Mouse (Mus musculus): ENCODE measurements around the gene Cyld.
"Not testable (repeated sequence)": the region's sequence is repeated elsewhere in the genome, so short reads cannot be mapped to it uniquely, and the experiment has no call there.

Gene Cyld

GRCm38 (mm10) chr8:88781283-88781682 lies 84.5 kb downstream of the Cyld start:
- in situ Hi-C loops (cut with MboI; ENCODE audit: low sequenced_read_pairs): no loop called here

DNA sequence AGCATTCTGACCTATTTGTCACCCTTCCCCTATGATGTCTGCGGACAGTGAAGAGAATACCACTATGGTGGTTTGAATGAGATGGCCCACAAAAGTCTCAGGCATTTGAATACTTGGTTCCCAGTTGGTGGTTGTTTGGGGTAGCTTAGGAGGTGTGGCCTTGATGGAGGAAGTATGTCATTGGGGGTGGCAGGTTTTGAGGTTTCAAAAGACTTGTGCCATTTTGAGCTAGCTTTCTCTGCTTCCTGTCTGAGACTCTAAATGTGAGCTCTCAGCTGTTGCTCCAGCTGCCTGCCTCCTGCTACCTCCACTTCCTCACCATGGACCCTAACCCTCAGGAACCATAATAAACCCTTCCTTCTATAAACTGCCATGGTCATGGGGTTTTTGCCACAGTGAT lies 86.9 kb downstream of the Cyld start:
- in situ Hi-C loops (cut with MboI; ENCODE audit: low sequenced_read_pairs): no loop called here

DNA sequence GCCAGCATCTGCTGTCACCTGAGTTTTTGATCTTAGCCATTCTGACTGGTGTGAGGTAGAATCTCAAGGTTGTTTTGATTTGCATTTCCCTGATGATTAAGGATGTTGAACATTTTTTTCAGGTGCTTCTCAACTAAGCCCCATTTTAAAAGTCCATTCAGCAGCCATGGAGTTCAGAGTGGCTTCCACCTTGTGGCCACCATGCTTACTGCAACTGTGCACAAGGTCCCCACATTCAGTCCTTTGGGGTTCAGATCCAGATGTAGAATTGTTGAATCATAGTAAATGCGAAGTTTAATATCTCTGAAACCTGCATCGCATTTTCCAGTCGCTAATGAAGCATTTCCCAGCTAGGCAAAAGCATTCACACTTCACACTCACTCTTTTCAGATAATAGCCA lies 91.5 kb downstream of the Cyld start:
- in situ Hi-C loops (cut with MboI; ENCODE audit: low sequenced_read_pairs): not testable (repeated sequence)

DNA sequence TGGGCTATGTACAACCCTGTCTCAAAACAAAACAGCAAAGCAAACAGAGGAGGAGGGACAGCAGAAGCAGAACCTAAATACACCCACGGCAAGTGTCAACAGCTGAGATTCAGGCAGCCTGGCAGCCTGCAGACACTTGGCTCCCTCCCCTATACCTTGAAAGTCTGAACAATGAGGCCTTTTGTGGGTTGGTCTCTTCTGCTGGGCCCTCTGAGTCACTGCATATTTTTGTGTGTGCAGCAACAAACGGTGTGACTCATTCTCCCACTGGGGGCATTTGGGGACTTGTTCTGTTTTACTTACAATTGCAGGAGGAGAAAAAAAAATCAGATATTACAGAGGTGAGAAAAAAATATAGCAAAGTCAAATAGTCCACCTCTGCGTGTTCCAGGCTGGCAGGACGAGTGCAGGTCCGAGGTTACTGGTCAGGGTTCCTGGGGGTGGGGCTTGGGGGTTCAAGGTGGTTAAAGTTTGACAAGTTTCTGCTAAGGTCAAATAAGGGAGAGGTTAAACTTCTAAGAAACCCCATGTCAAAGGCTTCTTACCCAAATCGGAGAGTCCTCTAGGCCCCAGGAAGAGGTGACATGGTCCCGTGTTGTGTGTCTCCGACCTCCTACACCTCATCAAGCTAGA lies 96.0 kb downstream of the Cyld start:
- in situ Hi-C loops (cut with MboI; ENCODE audit: low sequenced_read_pairs): no loop called here

DNA sequence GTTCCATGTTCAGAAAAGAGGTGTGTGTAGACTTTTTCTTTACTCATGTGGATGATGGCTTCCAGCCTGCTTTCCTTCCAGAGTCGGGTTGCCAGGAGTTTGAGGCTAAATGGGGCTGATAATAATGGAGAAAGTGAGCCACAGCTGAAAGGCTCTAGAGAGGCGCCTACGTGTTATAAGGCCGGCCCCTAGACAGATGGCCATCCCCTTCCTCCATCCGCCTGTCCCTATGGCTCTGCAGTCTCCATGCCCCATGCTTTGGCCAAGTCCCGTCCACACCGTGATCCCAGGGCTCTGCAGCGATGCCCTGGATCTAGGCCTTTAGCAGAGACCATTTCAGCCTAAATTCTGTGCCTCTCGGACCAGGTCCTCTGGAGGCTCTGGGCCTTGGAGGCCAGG lies 96.5 kb downstream of the Cyld start:
- in situ Hi-C loops (cut with MboI; ENCODE audit: low sequenced_read_pairs): no loop called here

GRCm38 (mm10) chr8:88793746-88794614 lies 97.2 kb downstream of the Cyld start:
- in situ Hi-C loops (cut with MboI; ENCODE audit: low sequenced_read_pairs): no loop called here

- in situ Hi-C loops (cut with MboI; ENCODE audit: low sequenced_read_pairs): no loop called here
Measured at GRCm38 (mm10) chr8:88794615-88794907, 97.7 kb downstream of the Cyld start.

- in situ Hi-C loops (cut with MboI; ENCODE audit: low sequenced_read_pairs): no loop called here
Measured at GRCm38 (mm10) chr8:88795896-88796295, 99.1 kb downstream of the Cyld start.

- in situ Hi-C loops (cut with MboI; ENCODE audit: low sequenced_read_pairs): no loop called here
Measured at GRCm38 (mm10) chr8:88796651-88797050, 99.8 kb downstream of the Cyld start.
